Mouse (Mus musculus) spleen, adult 18-20 months (tissue): ENCODE data around the gene P2rx6.
"Not testable (repeated sequence)": the region's sequence is repeated elsewhere in the genome, so short reads cannot be mapped to it uniquely, and the experiment has no call there.

ENCODE experiments used
- DNase-seq, 2 experiments: peaks; one replicate each; pipeline ENCODE4 v3.0.0; 2022; ENCODE audit warnings: mixed read lengths in 2 of 2

P2rx6 gene

GRCm38 (mm10) chr16:17561751-17562208 lies at the start of gene P2rx6:
TSS of gene P2rx6 (plus strand) at chr16:17561885.
- no peak for DNase-seq

GRCm38 (mm10) chr16:17518910-17519309 lies 42.8 kb upstream of the P2rx6 start:
- no peak for DNase-seq

GRCm38 (mm10) chr16:17524156-17524555 lies 37.5 kb upstream of the P2rx6 start:
- DNase-seq = no peak

- DNase-seq = no peak
Observed at GRCm38 (mm10) chr16:17525524-17525923, 36.2 kb upstream of the P2rx6 start.

DNA sequence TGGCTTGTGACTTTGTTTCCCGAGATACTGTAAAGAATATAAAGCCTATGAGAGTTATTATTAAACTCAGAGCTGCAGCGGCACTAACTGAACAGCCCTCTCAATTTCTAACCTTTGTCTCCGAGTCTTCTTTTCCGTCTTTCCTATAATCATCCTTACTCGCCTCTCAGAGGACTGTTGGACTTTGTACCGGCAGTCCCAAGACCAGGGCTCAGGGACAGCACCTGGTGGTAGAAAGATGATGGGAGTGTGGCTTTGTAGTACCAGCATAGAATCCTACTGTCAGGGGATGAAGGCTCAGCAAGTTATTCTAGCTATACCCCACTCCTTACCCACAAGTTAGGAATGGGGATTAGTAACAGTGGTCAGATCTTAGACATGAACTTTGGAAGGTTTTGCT lies 35.5 kb upstream of the P2rx6 start:
- no peak for DNase-seq

- no peak for DNase-seq
Observed at GRCm38 (mm10) chr16:17527606-17528005, 34.1 kb upstream of the P2rx6 start.

- DNase-seq = no peak
Observed at GRCm38 (mm10) chr16:17528276-17528675, 33.4 kb upstream of the P2rx6 start.

GRCm38 (mm10) chr16:17529981-17530586 lies 31.6 kb upstream of the P2rx6 start:
- no peak for DNase-seq

- DNase-seq = peak; percentile 92
Observed at GRCm38 (mm10) chr16:17530640-17531288, 30.9 kb upstream of the P2rx6 start, which contains the start of gene Thap7. TSS of gene Thap7 (minus strand) at chr16:17531136.

- peak in 1 of 2 experiments; percentile 33 for DNase-seq
Observed at GRCm38 (mm10) chr16:17532271-17532670, 29.4 kb upstream of the P2rx6 start.

- no peak for DNase-seq
Observed at GRCm38 (mm10) chr16:17532676-17533329, 28.9 kb upstream of the P2rx6 start.

- no peak for DNase-seq
Observed at GRCm38 (mm10) chr16:17536584-17536983, 25.1 kb upstream of the P2rx6 start.

DNA sequence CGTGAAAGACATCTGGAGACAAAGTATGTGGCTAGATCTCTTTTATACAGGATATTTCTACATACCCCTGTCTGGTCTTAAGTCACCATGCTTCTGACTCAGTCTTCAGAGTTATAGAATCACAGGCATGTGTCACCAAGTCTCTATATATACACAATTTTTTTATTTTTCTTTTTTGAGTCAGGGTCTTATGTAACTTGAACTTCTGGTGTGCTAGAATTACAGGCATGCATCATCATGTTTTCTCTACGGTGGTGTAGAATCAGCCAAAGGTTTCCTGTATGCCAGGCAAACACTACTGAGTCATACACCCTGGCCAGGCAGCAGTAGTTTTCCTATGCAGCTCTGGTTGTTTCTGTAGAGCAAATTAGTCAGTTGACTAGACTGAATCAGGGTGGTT lies 19.1 kb upstream of the P2rx6 start:
- no peak for DNase-seq

GRCm38 (mm10) chr16:17552837-17553236 lies 8.8 kb upstream of the P2rx6 start:
- no peak for DNase-seq

DNA sequence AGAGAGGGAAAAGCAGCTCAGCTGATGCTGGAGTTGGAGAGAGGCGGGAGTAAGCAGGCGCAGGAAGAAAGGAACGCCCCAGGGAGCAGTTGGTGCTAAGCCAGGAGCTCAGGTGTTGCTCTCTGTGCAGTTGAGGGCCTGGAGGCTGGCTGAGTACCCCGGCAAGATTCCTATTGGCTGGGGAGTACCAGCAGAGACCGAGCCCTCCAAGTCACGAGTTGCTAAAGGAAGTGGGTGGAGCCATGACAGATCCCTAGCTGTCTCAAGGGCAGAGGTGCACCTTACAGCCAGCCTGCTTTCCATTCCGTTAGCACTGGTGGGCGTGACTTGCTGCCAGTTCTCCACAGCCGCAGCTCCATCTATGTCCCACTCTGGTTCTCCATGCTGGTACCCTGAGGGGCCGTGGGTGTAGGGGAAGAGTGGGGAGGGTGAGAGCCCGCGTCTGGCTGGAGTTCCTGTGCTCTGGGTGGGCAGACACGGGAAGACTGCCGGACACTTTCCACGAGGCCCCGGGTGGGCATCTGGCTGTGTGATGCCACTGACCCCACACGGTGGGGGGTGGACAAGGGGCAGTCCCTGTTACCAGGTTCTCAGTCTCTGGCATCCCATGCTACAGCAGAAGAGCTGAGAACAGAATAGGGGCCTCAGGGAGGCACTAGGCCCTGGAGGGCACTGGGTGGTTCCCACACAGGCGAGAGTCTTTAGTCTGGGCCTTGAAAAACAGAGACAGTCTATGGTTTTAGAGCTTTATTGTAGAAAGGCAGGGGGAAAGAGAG lies 7.6 kb upstream of the P2rx6 start:
- DNase-seq = peak; percentile 31 to 37

DNA sequence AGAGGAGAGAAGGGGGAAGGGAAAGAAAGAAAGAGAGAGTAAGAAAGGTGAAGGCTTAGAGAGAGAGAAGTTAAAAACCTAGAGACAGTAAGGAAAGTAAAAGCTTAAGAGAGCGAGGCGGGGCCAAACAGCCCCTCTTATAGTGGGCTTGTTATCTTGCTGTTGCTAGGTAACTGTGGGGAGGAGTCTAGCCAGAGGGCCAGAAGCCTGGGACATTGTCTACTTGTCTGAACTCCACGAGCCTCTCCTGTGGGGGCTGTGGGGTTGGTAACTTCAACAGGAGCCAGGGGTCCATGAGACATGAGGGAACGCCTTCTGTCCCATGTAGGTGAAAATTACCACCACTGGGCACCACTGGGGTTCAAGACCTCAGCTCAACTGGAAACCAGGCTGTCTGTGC lies 7.0 kb upstream of the P2rx6 start:
- not testable (repeated sequence) for DNase-seq

DNA sequence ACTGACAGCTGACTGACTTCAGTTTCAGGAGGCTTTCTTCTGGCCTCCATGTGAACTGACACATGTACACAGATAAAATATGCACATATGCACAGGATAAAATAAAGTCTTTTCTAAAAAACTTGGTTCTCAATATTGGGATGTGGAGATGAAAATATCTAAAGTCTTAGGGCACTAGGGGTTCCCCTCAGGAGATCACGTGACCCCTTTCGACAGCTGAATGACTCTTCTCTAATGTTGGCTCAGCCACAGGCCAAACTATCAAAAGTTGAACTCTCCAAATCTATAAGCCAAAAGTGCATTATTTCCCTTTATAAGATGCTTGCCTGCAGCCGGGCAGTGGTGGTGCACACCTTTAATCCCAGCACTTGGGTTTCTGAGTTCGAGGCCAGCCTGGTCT lies 5.5 kb upstream of the P2rx6 start:
- DNase-seq = no peak

DNA sequence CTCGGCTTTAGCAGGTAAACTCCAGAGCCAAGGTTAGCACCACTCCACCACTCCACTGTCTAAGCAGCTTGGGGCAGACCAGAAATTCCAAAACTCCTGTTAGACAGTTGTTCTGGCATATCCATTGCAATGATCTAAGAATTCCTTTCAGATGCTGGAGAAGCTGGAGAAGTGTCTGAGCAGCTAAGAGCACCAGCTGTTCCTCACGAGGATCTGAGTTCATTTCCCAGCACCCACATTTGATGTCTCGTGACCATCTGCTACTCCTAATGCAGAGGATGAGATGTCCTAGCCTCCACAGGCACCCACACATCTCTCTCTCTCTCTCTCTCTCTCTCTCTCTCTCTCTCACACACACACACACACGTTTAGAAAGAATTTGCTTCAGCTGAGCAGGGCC lies 4.8 kb upstream of the P2rx6 start:
- no peak for DNase-seq

GRCm38 (mm10) chr16:17557947-17558480 lies 3.7 kb upstream of the P2rx6 start:
- peak in 1 of 2 experiments; percentile 65 for DNase-seq

DNA sequence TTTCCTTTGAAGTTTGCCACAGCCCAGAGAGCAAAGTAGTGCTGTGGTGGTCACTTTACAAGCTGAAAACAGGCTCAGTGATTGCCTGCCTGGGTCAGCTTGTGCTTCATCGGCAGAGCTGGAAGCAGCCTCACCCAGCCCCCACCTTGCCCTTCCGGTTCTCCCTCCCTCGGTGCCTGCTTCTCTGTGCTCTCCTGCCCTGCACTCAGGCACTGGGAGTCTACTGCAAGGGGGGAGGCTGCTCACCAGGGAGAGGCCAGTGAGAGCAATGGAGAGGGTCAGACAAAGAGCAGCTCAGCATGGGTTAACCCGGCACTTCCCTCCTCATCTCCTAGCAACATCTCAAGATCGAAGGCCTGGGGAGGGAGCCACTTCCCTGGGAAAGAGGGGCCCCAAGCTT lies 2.9 kb upstream of the P2rx6 start:
- DNase-seq = no peak

DNA sequence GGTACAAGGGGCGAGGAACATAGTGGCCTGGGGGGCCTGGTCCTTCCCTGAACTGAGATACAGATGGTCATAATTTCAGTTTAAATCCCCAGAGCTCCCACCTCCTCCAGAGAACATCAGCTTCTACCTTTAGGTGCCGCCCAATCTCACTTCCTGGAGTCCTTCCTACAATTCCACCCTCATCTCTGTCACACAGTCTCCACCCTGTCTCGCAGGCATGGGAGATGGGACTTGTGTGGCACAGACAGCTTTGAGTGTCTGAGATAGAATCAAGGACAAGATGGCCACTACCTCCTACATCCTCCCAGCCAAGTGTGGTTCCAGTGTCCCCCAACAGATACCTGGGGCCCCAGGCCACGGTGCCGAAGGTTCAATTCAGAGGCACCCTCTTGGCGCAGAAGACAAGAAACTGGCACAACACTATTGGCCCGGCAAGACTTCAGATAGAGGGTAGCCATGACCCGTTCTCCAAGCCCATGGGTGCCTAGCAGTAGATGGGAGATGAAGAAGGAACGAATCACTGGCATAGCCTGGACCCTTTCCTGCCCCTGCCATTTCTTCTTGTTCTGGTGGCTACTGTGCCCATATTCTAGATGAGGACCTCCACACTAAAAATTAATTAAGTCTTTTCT lies 2.2 kb upstream of the P2rx6 start:
- DNase-seq = no peak

GRCm38 (mm10) chr16:17561128-17561750 lies 446 bp upstream of the P2rx6 start, which contains the start of gene Lrrc74b:
TSS of gene Lrrc74b (minus strand) at chr16:17561247.
- no peak for DNase-seq
